ENCODE assay signal across 27 mouse cellular contexts in genomic region chr4:97461177-97461576, GRCm38 (mm10).
A peak's percentile ranks its signal among the peaks of the same experiment; 100 is the strongest.
DNase-seq lines count a peak whose midpoint lies in the region; ATAC-seq and TF ChIP-seq lines count a peak whose summit lies in the region.
"Had no signal": no experiment of that assay in that cellular context is flagged by ENCODE, and none has a peak within 500 bp of the region (broad histone marks: within the 10 kb centered on the region; RNA-seq: fewer than 3 reads in every experiment).

No protein-coding gene starts in this region.

- no peak for TF ChIP-seq POLR2A in brain, embryonic 14.5 days (IDR thresholded peaks at IDR 0.05; ENCODE audit: borderline replicate concordance, extremely low read depth, insufficient read depth, insufficient read length, poor library complexity, severe bottlenecking)

- no peaks in the 10 kb centered on the region for H3K27me3 ChIP-seq in forebrain, embryonic 11.5 days (ENCODE audit: control insufficient read depth, insufficient read depth, low read length)
- no peaks in the 10 kb centered on the region for H3K27me3 ChIP-seq in forebrain, embryonic 15.5 days
- H3K27me3 ChIP-seq in forebrain, embryonic 14.5 days (replicated peaks; ENCODE audit: control insufficient read depth, insufficient read depth, low read length) = no peaks in the 10 kb centered on the region
- no peaks in the 10 kb centered on the region for H3K27me3 ChIP-seq in forebrain, embryonic 10.5 days (ENCODE audit: poor library complexity, severe bottlenecking)
- H3K27me3 ChIP-seq in hindbrain, postnatal 0 days (ENCODE audit: insufficient read depth, low read length) = no peaks in the 10 kb centered on the region
- no peaks in the 10 kb centered on the region for H3K27me3 ChIP-seq in hindbrain, embryonic 13.5 days
- H3K27me3 ChIP-seq: CH12.LX; embryonic facial prominence, embryonic 13.5 days; embryonic facial prominence, embryonic 15.5 days; forebrain, embryonic 13.5 days; Patski had no signal

- H3K27ac ChIP-seq in forebrain, embryonic 11.5 days (ENCODE audit: low read depth, low read length) = no peak overlapping the region
- no peak overlapping the region for H3K27ac ChIP-seq in forebrain, embryonic 15.5 days (replicated peaks)
- no peak overlapping the region for H3K27ac ChIP-seq in forebrain, embryonic 14.5 days (ENCODE audit: low read depth, low read length)
- no peak overlapping the region for H3K27ac ChIP-seq in forebrain, embryonic 10.5 days
- H3K27ac ChIP-seq in hindbrain, postnatal 0 days = no peak overlapping the region
- H3K27ac ChIP-seq in hindbrain, embryonic 13.5 days = no peak overlapping the region
- H3K27ac ChIP-seq: embryonic facial prominence, embryonic 13.5 days; embryonic facial prominence, embryonic 15.5 days; forebrain, embryonic 13.5 days had no signal

- no peak for TF ChIP-seq CTCF in hindbrain, postnatal 0 days (IDR thresholded peaks at IDR 0.05; ENCODE audit: low read depth)
- TF ChIP-seq CTCF in brain, embryonic 14.5 days (IDR thresholded peaks at IDR 0.05; ENCODE audit: borderline replicate concordance, extremely low read depth, insufficient read depth, insufficient read length) = no peak

- peak; percentile 53; the same call in 1 of the 2 replicates for ATAC-seq in forebrain, embryonic 11.5 days (replicated peaks; ENCODE audit: low FRiP score)
- no peak for ATAC-seq in forebrain, embryonic 15.5 days (replicated peaks)
- 0 out of 2 replicates have a peak, but pooled peaks have one; percentile 10 for ATAC-seq in forebrain, embryonic 14.5 days
- ATAC-seq in hindbrain, postnatal 0 days = no peak
- ATAC-seq in hindbrain, embryonic 13.5 days (ENCODE audit: low FRiP score) = no peak
- ATAC-seq: activated CD4-positive, CD25-positive, alpha-beta regulatory T cell, adult 4 months; CD4-positive, CD25-positive, alpha-beta regulatory T cell, adult 4 months; forebrain, embryonic 13.5 days; Patski had no signal

- DNase-seq in forebrain, embryonic 11.5 days (ENCODE audit: low spot score) = no peak
- peak; percentile 21 for DNase-seq in forebrain, embryonic 14.5 days (ENCODE audit: low spot score)
- DNase-seq in forebrain, embryonic 10.5 days (ENCODE audit: extremely low spot score, low spot score) = no peak
- peak; percentile 9 for DNase-seq in hindbrain, postnatal 0 days (ENCODE audit: low spot score)
- peak; percentile 52 for DNase-seq in brain, embryonic 14.5 days (ENCODE audit: low read depth)
- DNase-seq: adrenal gland, adult 8-10 months; adrenal gland, postnatal 14 days; adrenal gland, postnatal 36 days; B cell, adult 2 months; cerebellum, adult 11 months; cerebellum, adult 18-20 months; cerebellum, adult 8-10 months; cerebellum, adult 9-11 months; cerebellum, postnatal 14 days; cerebellum, postnatal 36 days; embryo, embryonic 11 days had no signal

- no peak overlapping the region for H3K9ac ChIP-seq in forebrain, embryonic 11.5 days (ENCODE audit: low read length)
- no peak overlapping the region for H3K9ac ChIP-seq in forebrain, embryonic 15.5 days (replicated peaks)
- no peak overlapping the region for H3K9ac ChIP-seq in forebrain, embryonic 14.5 days (ENCODE audit: low read length)
- H3K9ac ChIP-seq in hindbrain, postnatal 0 days (replicated peaks; ENCODE audit: low read length) = no peak overlapping the region
- no peak overlapping the region for H3K9ac ChIP-seq in hindbrain, embryonic 13.5 days
- H3K9ac ChIP-seq: embryonic facial prominence, embryonic 13.5 days; embryonic facial prominence, embryonic 15.5 days; forebrain, embryonic 13.5 days had no signal

- 33% methylated on average over 1 of the region's 1 CpGs for WGBS in forebrain, embryonic 11.5 days
- WGBS in forebrain, embryonic 15.5 days = 8% methylated on average over 1 of the region's 1 CpGs
- 14% methylated on average over 1 of the region's 1 CpGs for WGBS in forebrain, embryonic 14.5 days
- 50% methylated on average over 1 of the region's 1 CpGs for WGBS in forebrain, embryonic 10.5 days
- 55% methylated on average over 1 of the region's 1 CpGs for WGBS in hindbrain, postnatal 0 days
- 79% methylated on average over 1 of the region's 1 CpGs for WGBS in hindbrain, embryonic 13.5 days

- no peaks in the 10 kb centered on the region for H3K9me3 ChIP-seq in forebrain, embryonic 11.5 days (ENCODE audit: control insufficient read depth, low read length)
- H3K9me3 ChIP-seq in forebrain, embryonic 15.5 days = no peaks in the 10 kb centered on the region
- H3K9me3 ChIP-seq in forebrain, embryonic 14.5 days (replicated peaks; ENCODE audit: control insufficient read depth, low read length) = no peaks in the 10 kb centered on the region
- no peaks in the 10 kb centered on the region for H3K9me3 ChIP-seq in forebrain, embryonic 10.5 days
- no peaks in the 10 kb centered on the region for H3K9me3 ChIP-seq in hindbrain, postnatal 0 days (ENCODE audit: low read length)
- H3K9me3 ChIP-seq in hindbrain, embryonic 13.5 days = no peaks in the 10 kb centered on the region
- H3K9me3 ChIP-seq: embryonic facial prominence, embryonic 13.5 days; embryonic facial prominence, embryonic 15.5 days; forebrain, embryonic 13.5 days had no signal

- H3K36me3 ChIP-seq in forebrain, embryonic 11.5 days (ENCODE audit: control insufficient read depth, insufficient read depth, low read length) = no peaks in the 10 kb centered on the region
- no peaks in the 10 kb centered on the region for H3K36me3 ChIP-seq in forebrain, embryonic 15.5 days
- no peaks in the 10 kb centered on the region for H3K36me3 ChIP-seq in forebrain, embryonic 14.5 days (ENCODE audit: control insufficient read depth, insufficient read depth, low read length)
- H3K36me3 ChIP-seq in forebrain, embryonic 10.5 days (replicated peaks) = no peaks in the 10 kb centered on the region
- no peaks in the 10 kb centered on the region for H3K36me3 ChIP-seq in hindbrain, postnatal 0 days (ENCODE audit: insufficient read depth, low read length)
- H3K36me3 ChIP-seq in hindbrain, embryonic 13.5 days = no peaks in the 10 kb centered on the region
- H3K36me3 ChIP-seq: embryonic facial prominence, embryonic 13.5 days; embryonic facial prominence, embryonic 15.5 days; G1E had no signal

- H3K4me2 ChIP-seq in forebrain, embryonic 11.5 days (ENCODE audit: low read depth, low read length, severe bottlenecking) = no peak overlapping the region
- no peak overlapping the region for H3K4me2 ChIP-seq in forebrain, embryonic 15.5 days (replicated peaks)
- H3K4me2 ChIP-seq in forebrain, embryonic 14.5 days (ENCODE audit: low read length) = no peak overlapping the region
- no peak overlapping the region for H3K4me2 ChIP-seq in hindbrain, postnatal 0 days (ENCODE audit: low read depth, low read length)
- H3K4me2 ChIP-seq in hindbrain, embryonic 13.5 days = no peak overlapping the region
- H3K4me2 ChIP-seq: embryonic facial prominence, embryonic 13.5 days; embryonic facial prominence, embryonic 15.5 days; forebrain, embryonic 13.5 days had no signal

- no peaks in the 10 kb centered on the region; the same call in 1 of the 2 replicates for H3K4me1 ChIP-seq in forebrain, embryonic 11.5 days (replicated peaks; ENCODE audit: control insufficient read depth, insufficient read depth, low read length)
- 0 out of 2 replicates have a peak, but pooled peaks cover 3% of the 10 kb centered on the region for H3K4me1 ChIP-seq in forebrain, embryonic 15.5 days
- 0 out of 2 replicates have a peak, but pooled peaks cover 6% of the 10 kb centered on the region for H3K4me1 ChIP-seq in forebrain, embryonic 14.5 days (ENCODE audit: control insufficient read depth, insufficient read depth, low read length)
- H3K4me1 ChIP-seq in forebrain, embryonic 10.5 days = peaks cover 23% of the 10 kb centered on the region
- 0 out of 2 replicates have a peak, but pooled peaks cover 3% of the 10 kb centered on the region for H3K4me1 ChIP-seq in hindbrain, postnatal 0 days (ENCODE audit: insufficient read depth, low read length)
- peaks cover 12% of the 10 kb centered on the region for H3K4me1 ChIP-seq in hindbrain, embryonic 13.5 days (replicated peaks)

- H3K4me3 ChIP-seq in forebrain, embryonic 11.5 days (ENCODE audit: low read depth, low read length) = no peak overlapping the region
- H3K4me3 ChIP-seq in forebrain, embryonic 15.5 days = no peak overlapping the region
- no peak overlapping the region for H3K4me3 ChIP-seq in forebrain, embryonic 14.5 days (ENCODE audit: low read depth, low read length)
- no peak overlapping the region for H3K4me3 ChIP-seq in forebrain, embryonic 10.5 days
- no peak overlapping the region for H3K4me3 ChIP-seq in hindbrain, postnatal 0 days (ENCODE audit: low read length)
- no peak overlapping the region for H3K4me3 ChIP-seq in hindbrain, embryonic 13.5 days
- H3K4me3 ChIP-seq: embryonic facial prominence, embryonic 13.5 days; embryonic facial prominence, embryonic 15.5 days; erythroblast, embryonic 14.5 days; forebrain, embryonic 13.5 days had no signal

Comparison
In these comparisons a context has a peak if more than half of its experiments do, and no peak if none do; other contexts are left out.
1. ATAC-seq: peak in forebrain, embryonic 11.5 days (single experiment) and forebrain, embryonic 14.5 days (single experiment); none in forebrain, embryonic 15.5 days (single experiment), hindbrain, postnatal 0 days (single experiment) and hindbrain, embryonic 13.5 days (single experiment).
2. DNase-seq: peak in forebrain, embryonic 14.5 days (single experiment), hindbrain, postnatal 0 days (single experiment) and brain, embryonic 14.5 days (single experiment); none in forebrain, embryonic 11.5 days (single experiment) and forebrain, embryonic 10.5 days (single experiment).